Mouse (Mus musculus): ENCODE data around the gene Asah2. TPM values are rescaled to one million over a fixed set of nuclear protein-coding genes. Genes with fewer than 3 reads are reported as not detected.

Gene Asah2
- polyA plus RNA-seq, 1 experiment from 2014 or later, result 4.4 TPM

- TF ChIP-seq CTCF (IDR thresholded peaks at IDR 0.05; ENCODE audit: low read depth) (no peak), EP300 (optimal IDR thresholded peaks at IDR 0.05) (no peak)
- no peak overlapping the region for H3K4me3 ChIP-seq (ENCODE audit: low read depth, low read length)
- no peaks in the 10 kb centered on the region for H3K36me3 ChIP-seq (ENCODE audit: control insufficient read depth, insufficient read depth, low read length)
- no peak overlapping the region for H3K9ac ChIP-seq (ENCODE audit: low read length)
- no peaks in the 10 kb centered on the region for H3K9me3 ChIP-seq (ENCODE audit: control insufficient read depth, low read length)
- no peak overlapping the region for H3K27ac ChIP-seq (replicated peaks)
- H3K27me3 ChIP-seq (ENCODE audit: control insufficient read depth, insufficient read depth, low read length), result no peaks in the 10 kb centered on the region
- 88% methylated on average over 5 of the region's 5 CpGs for WGBS
- DNase-seq (ENCODE audit: low spot score) (no peak), ATAC-seq (ENCODE audit: low FRiP score, low TSS enrichment) (no peak)
- H3K4me1 ChIP-seq (replicated peaks; ENCODE audit: control insufficient read depth, insufficient read depth), result no peaks in the 10 kb centered on the region
- no peak overlapping the region for H3K4me2 ChIP-seq (replicated peaks; ENCODE audit: low read depth)
These were observed 90.0 kb downstream of the Asah2 start for GRCm38 (mm10) chr19:32018053-32018452.

- H3K4me1 ChIP-seq (replicated peaks; ENCODE audit: control insufficient read depth, insufficient read depth), result no peaks in the 10 kb centered on the region
- H3K4me2 ChIP-seq (replicated peaks; ENCODE audit: low read depth), result no peak overlapping the region
- DNase-seq (ENCODE audit: low spot score) (no peak), ATAC-seq (ENCODE audit: low FRiP score, low TSS enrichment) (no peak)
- H3K4me3 ChIP-seq (ENCODE audit: low read depth, low read length), result no peak overlapping the region
- TF ChIP-seq CTCF (IDR thresholded peaks at IDR 0.05; ENCODE audit: low read depth) (no peak), EP300 (optimal IDR thresholded peaks at IDR 0.05) (no peak)
- no peak overlapping the region for H3K9ac ChIP-seq (ENCODE audit: low read length)
- 63% methylated on average over 5 of the region's 5 CpGs for WGBS
- no peaks in the 10 kb centered on the region for H3K27me3 ChIP-seq (ENCODE audit: control insufficient read depth, insufficient read depth, low read length)
- no peaks in the 10 kb centered on the region for H3K9me3 ChIP-seq (ENCODE audit: control insufficient read depth, low read length)
- H3K27ac ChIP-seq (replicated peaks), result no peak overlapping the region
- no peaks in the 10 kb centered on the region for H3K36me3 ChIP-seq (ENCODE audit: control insufficient read depth, insufficient read depth, low read length)
These were observed 105.4 kb downstream of the Asah2 start for GRCm38 (mm10) chr19:32002623-32003022.

GRCm38 (mm10) chr19:31996916-31997315 lies 111.1 kb downstream of the Asah2 start:
- Histone ChIP-seq H3K4me2 (replicated peaks; ENCODE audit: low read depth) (no peak overlapping the region), H3K36me3 (ENCODE audit: control insufficient read depth, insufficient read depth, low read length) (no peaks in the 10 kb centered on the region), H3K27me3 (ENCODE audit: control insufficient read depth, insufficient read depth, low read length) (no peaks in the 10 kb centered on the region), H3K9me3 (ENCODE audit: control insufficient read depth, low read length) (no peaks in the 10 kb centered on the region), H3K4me1 (replicated peaks; ENCODE audit: control insufficient read depth, insufficient read depth) (no peaks in the 10 kb centered on the region), H3K27ac (replicated peaks) (no peak overlapping the region), H3K4me3 (ENCODE audit: low read depth, low read length) (no peak overlapping the region), H3K9ac (ENCODE audit: low read length) (no peak overlapping the region)
- ATAC-seq (ENCODE audit: low FRiP score, low TSS enrichment) (no peak), DNase-seq (ENCODE audit: low spot score) (no peak)
- WGBS, result 87% methylated on average over 3 of the region's 3 CpGs
- TF ChIP-seq CTCF (IDR thresholded peaks at IDR 0.05; ENCODE audit: low read depth) (no peak), EP300 (optimal IDR thresholded peaks at IDR 0.05) (no peak)

- Histone ChIP-seq H3K9me3 (ENCODE audit: control insufficient read depth, low read length) (no peaks in the 10 kb centered on the region), H3K36me3 (ENCODE audit: control insufficient read depth, insufficient read depth, low read length) (no peaks in the 10 kb centered on the region)
These were observed 117.0 kb downstream of the Asah2 start for GRCm38 (mm10) chr19:31991057-31991456.

GRCm38 (mm10) chr19:31975882-31976281 lies 132.1 kb downstream of the Asah2 start:
- no peaks in the 10 kb centered on the region for H3K27me3 ChIP-seq (ENCODE audit: control insufficient read depth, insufficient read depth, low read length)
- 72% methylated on average over 2 of the region's 2 CpGs for WGBS
- H3K27ac ChIP-seq (replicated peaks), result no peak overlapping the region
- ATAC-seq (ENCODE audit: low FRiP score, low TSS enrichment) (no peak), DNase-seq (ENCODE audit: low spot score) (no peak)
- no peak for TF ChIP-seq CTCF (IDR thresholded peaks at IDR 0.05; ENCODE audit: low read depth)
- no peak for TF ChIP-seq EP300 (optimal IDR thresholded peaks at IDR 0.05)
- H3K9ac ChIP-seq (ENCODE audit: low read length), result no peak overlapping the region
- H3K4me1 ChIP-seq (replicated peaks; ENCODE audit: control insufficient read depth, insufficient read depth), result no peaks in the 10 kb centered on the region
- H3K4me2 ChIP-seq (replicated peaks; ENCODE audit: low read depth), result no peak overlapping the region
- H3K9me3 ChIP-seq (ENCODE audit: control insufficient read depth, low read length), result no peaks in the 10 kb centered on the region
- H3K4me3 ChIP-seq (ENCODE audit: low read depth, low read length), result no peak overlapping the region
- H3K36me3 ChIP-seq (ENCODE audit: control insufficient read depth, insufficient read depth, low read length), result no peaks in the 10 kb centered on the region

More at GRCm38 (mm10) chr19:31991057-31991456, 117.0 kb downstream of the Asah2 start:
- no peak for TF ChIP-seq EP300 (optimal IDR thresholded peaks at IDR 0.05)
- TF ChIP-seq CTCF (IDR thresholded peaks at IDR 0.05; ENCODE audit: low read depth), result no peak
- 86% methylated on average over 6 of the region's 6 CpGs for WGBS
- DNase-seq (ENCODE audit: low spot score), result no peak
- Histone ChIP-seq H3K4me1 (replicated peaks; ENCODE audit: control insufficient read depth, insufficient read depth) (no peaks in the 10 kb centered on the region), H3K9ac (ENCODE audit: low read length) (no peak overlapping the region), H3K4me2 (replicated peaks; ENCODE audit: low read depth) (no peak overlapping the region), H3K4me3 (ENCODE audit: low read depth, low read length) (no peak overlapping the region), H3K27ac (replicated peaks) (no peak overlapping the region), H3K27me3 (ENCODE audit: control insufficient read depth, insufficient read depth, low read length) (no peaks in the 10 kb centered on the region)
- no peak for ATAC-seq (ENCODE audit: low FRiP score, low TSS enrichment)

GRCm38 (mm10) chr19:31971998-31972397 lies 136.0 kb downstream of the Asah2 start:
- DNase-seq (ENCODE audit: low spot score) (peak; percentile 80), ATAC-seq (ENCODE audit: low FRiP score, low TSS enrichment) (peak; percentile 75)
- H3K4me3 ChIP-seq (ENCODE audit: low read depth, low read length), result no peak overlapping the region
- no peak overlapping the region for H3K27ac ChIP-seq (replicated peaks)
- WGBS, result 10% methylated on average over 6 of the region's 6 CpGs
- no peaks in the 10 kb centered on the region for H3K9me3 ChIP-seq (ENCODE audit: control insufficient read depth, low read length)
- TF ChIP-seq CTCF (IDR thresholded peaks at IDR 0.05; ENCODE audit: low read depth), result peak; percentile 97
- no peak for TF ChIP-seq EP300 (optimal IDR thresholded peaks at IDR 0.05)
- H3K9ac ChIP-seq (ENCODE audit: low read length), result no peak overlapping the region
- H3K4me1 ChIP-seq (replicated peaks; ENCODE audit: control insufficient read depth, insufficient read depth), result no peaks in the 10 kb centered on the region
- H3K4me2 ChIP-seq (replicated peaks; ENCODE audit: low read depth), result no peak overlapping the region
- H3K36me3 ChIP-seq (ENCODE audit: control insufficient read depth, insufficient read depth, low read length), result no peaks in the 10 kb centered on the region
- H3K27me3 ChIP-seq (ENCODE audit: control insufficient read depth, insufficient read depth, low read length), result no peaks in the 10 kb centered on the region

Data from stomach, postnatal 0 days (tissue).